ENCODE assay signal across 26 mouse cellular contexts in genomic region chr17:5072539-5072938, GRCm38 (mm10).
"Had no signal": no experiment of that assay in that cellular context is flagged by ENCODE, and none has a peak within 500 bp of the region (broad histone marks: within the 10 kb centered on the region; RNA-seq: fewer than 3 reads in every experiment).

No protein-coding gene starts in this region.

- H3K9me3 ChIP-seq: heart, embryonic 13.5 days; heart, embryonic 15.5 days; hindbrain, embryonic 13.5 days; hindbrain, embryonic 15.5 days; kidney, embryonic 15.5 days; limb, embryonic 13.5 days; limb, embryonic 15.5 days; liver, embryonic 12.5 days had no signal

- DNase-seq: gastrocnemius, adult 2 months; gastrocnemius, postnatal 10 days; gastrocnemius, postnatal 36 days; heart, adult 18-20 months; heart, postnatal 14 days; heart, postnatal 36 days; kidney, adult 11 months; kidney, adult 2 months; kidney, adult 9 months; kidney, postnatal 14 days; kidney, postnatal 4 days; left cerebral cortex, postnatal 4 days; lung, adult 18-20 months had no signal

- H3K36me3 ChIP-seq: heart, embryonic 15.5 days; hindbrain, embryonic 13.5 days; hindbrain, embryonic 15.5 days had no signal

- H3K4me3 ChIP-seq: gastrocnemius, adult 2 months; heart, embryonic 13.5 days; heart, embryonic 15.5 days; hindbrain, embryonic 13.5 days; hindbrain, embryonic 15.5 days; kidney, embryonic 15.5 days; layer of hippocampus, adult 2 months; left cerebral cortex, adult 2 months; limb, embryonic 13.5 days; limb, embryonic 15.5 days; liver, embryonic 12.5 days had no signal

- H3K27me3 ChIP-seq: heart, embryonic 13.5 days; heart, embryonic 15.5 days; hindbrain, embryonic 13.5 days; hindbrain, embryonic 15.5 days; kidney, embryonic 15.5 days; limb, embryonic 13.5 days; limb, embryonic 15.5 days; liver, embryonic 12.5 days had no signal

- H3K27ac ChIP-seq: gastrocnemius, adult 2 months; heart, embryonic 13.5 days; heart, embryonic 15.5 days; hindbrain, embryonic 13.5 days; hindbrain, embryonic 15.5 days; hindbrain, postnatal 0 days; kidney, embryonic 15.5 days; kidney, postnatal 0 days; layer of hippocampus, adult 2 months; left cerebral cortex, adult 2 months; limb, embryonic 13.5 days; limb, embryonic 15.5 days; liver, embryonic 12.5 days; liver, embryonic 14.5 days had no signal
